Mouse (Mus musculus): ENCODE measurements around the gene Irf9. TPM values are rescaled to one million over a fixed set of nuclear protein-coding genes. Genes with fewer than 3 reads are reported as not detected.

The Irf9 gene
- 97.6 TPM for total RNA-seq (2023)

GRCm38 (mm10) chr14:55603271-55603632 is at the start of gene Irf9:
Irf9 (plus strand) TSS chr14:55603571.

GRCm38 (mm10) chr14:55559799-55560201 is 43.6 kb upstream of the Irf9 start, which contains the start of gene Dcaf11:
Dcaf11 (plus strand) TSS chr14:55560006.

GRCm38 (mm10) chr14:55560202-55561073 is 42.9 kb upstream of the Irf9 start, which contains the start of gene A730061H03Rik:
A730061H03Rik (minus strand) TSS chr14:55560406.

GRCm38 (mm10) chr14:55575302-55575701 is 28.1 kb upstream of the Irf9 start, which contains the start of gene Fitm1:
Fitm1 (plus strand) TSS chr14:55575617.

GRCm38 (mm10) chr14:55577871-55578667 is 25.3 kb upstream of the Irf9 start, which contains the start of gene Psme1:
Psme1 (plus strand) TSS chr14:55578123.

GRCm38 (mm10) chr14:55584702-55585565 is 18.4 kb upstream of the Irf9 start, which contains the start of gene Emc9:
Emc9 (minus strand) TSS chr14:55585302.

GRCm38 (mm10) chr14:55590748-55591330 is 12.5 kb upstream of the Irf9 start, which contains the start of gene Psme2:
Psme2 (minus strand) TSS chr14:55591113.

GRCm38 (mm10) chr14:55591331-55591891 is 12.0 kb upstream of the Irf9 start, which contains the start of gene Rnf31:
Rnf31 (plus strand) TSS chr14:55591708.

GRCm38 (mm10) chr14:55617822-55618221 is 14.5 kb downstream of the Irf9 start, which contains the start of gene Rec8:
Rec8 (plus strand) TSS chr14:55618037.

GRCm38 (mm10) chr14:55635523-55636007 is 32.2 kb downstream of the Irf9 start, which contains the start of gene Ipo4:
Ipo4 (minus strand) TSS chr14:55635957.

GRCm38 (mm10) chr14:55637795-55638194 is 34.4 kb downstream of the Irf9 start, which contains the start of gene Gm49378:
Gm49378 (minus strand) TSS chr14:55637895.

GRCm38 (mm10) chr14:55643060-55643907 is 39.9 kb downstream of the Irf9 start, which contains the start of gene Tm9sf1:
Tm9sf1 (minus strand) TSS chr14:55643806.

GRCm38 (mm10) chr14:55649884-55650283 is 46.5 kb downstream of the Irf9 start, which contains the start of gene Tssk4:
Tssk4 (plus strand) TSS chr14:55650184.

Other genes starting within 250 kb of the Irf9 start
- 19.3 TPM for gene Dhrs4, start 124.8 kb upstream of the Irf9 start, total RNA-seq (2023)
- gene Carmil3, start 112.9 kb upstream of the Irf9 start, total RNA-seq (2023) = 1.2 TPM
- not detected for gene Cpne6, start 93.1 kb upstream of the Irf9 start, total RNA-seq (2023)
- not detected for gene Nrl, start 78.6 kb upstream of the Irf9 start, total RNA-seq (2023)
- gene Pck2, start 63.3 kb upstream of the Irf9 start, total RNA-seq (2023) = 16.6 TPM
- gene Dcaf11, start 43.6 kb upstream of the Irf9 start, total RNA-seq (2023) = 83.2 TPM
- 5.8 TPM for gene A730061H03Rik, start 43.2 kb upstream of the Irf9 start, total RNA-seq (2023)
- not detected for gene Fitm1, start 28.0 kb upstream of the Irf9 start, total RNA-seq (2023)
- 254 TPM for gene Psme1, start 25.4 kb upstream of the Irf9 start, total RNA-seq (2023)
- gene Emc9, start 18.3 kb upstream of the Irf9 start, total RNA-seq (2023) = 10.6 TPM
- gene Psme2, start 12.5 kb upstream of the Irf9 start, total RNA-seq (2023) = 367 TPM
- gene Rnf31, start 11.9 kb upstream of the Irf9 start, total RNA-seq (2023) = 55.8 TPM
- gene Rec8, start 14.5 kb downstream of the Irf9 start, total RNA-seq (2023) = 1.8 TPM
- 63.6 TPM for gene Ipo4, start 32.4 kb downstream of the Irf9 start, total RNA-seq (2023)
- gene Gm49378, start 34.3 kb downstream of the Irf9 start, total RNA-seq (2023) = 2.5 TPM
- gene Tm9sf1, start 40.2 kb downstream of the Irf9 start, total RNA-seq (2023) = 41.9 TPM
- 2.6 TPM for gene Tssk4, start 46.6 kb downstream of the Irf9 start, total RNA-seq (2023)
- 34.6 TPM for gene Mdp1, start 56.9 kb downstream of the Irf9 start, total RNA-seq (2023)
- gene Gmpr2, start 68.4 kb downstream of the Irf9 start, total RNA-seq (2023) = 17.4 TPM
- gene Nedd8, start 68.6 kb downstream of the Irf9 start, total RNA-seq (2023) = 119 TPM
- 117 TPM for gene Tinf2, start 78.2 kb downstream of the Irf9 start, total RNA-seq (2023)
- 2.0 TPM for gene Tgm1, start 110.4 kb downstream of the Irf9 start, total RNA-seq (2023)
- 84.1 TPM for gene Rabggta, start 118.7 kb downstream of the Irf9 start, total RNA-seq (2023)
- gene Dhrs1, start 142.1 kb downstream of the Irf9 start, total RNA-seq (2023) = 16.3 TPM
- gene Nop9, start 142.1 kb downstream of the Irf9 start, total RNA-seq (2023) = 28.8 TPM
- not detected for gene Cideb, start 154.9 kb downstream of the Irf9 start, total RNA-seq (2023)
- gene Ltb4r2, start 157.9 kb downstream of the Irf9 start, total RNA-seq (2023) = not detected
- not detected for gene Ltb4r1, start 162.4 kb downstream of the Irf9 start, total RNA-seq (2023)
- not detected for gene Adcy4, start 180.5 kb downstream of the Irf9 start, total RNA-seq (2023)
- 56.5 TPM for gene Ripk3, start 185.3 kb downstream of the Irf9 start, total RNA-seq (2023)
- not detected for gene Nfatc4, start 219.6 kb downstream of the Irf9 start, total RNA-seq (2023)

Data from CD4-positive naive resting alpha-beta T cell, adult 76 days (primary cell).